Mouse (Mus musculus): Measurements from ENCODE around the gene Dnm3. TPM values are rescaled to one million over a fixed set of nuclear protein-coding genes. Genes with fewer than 3 reads are reported as not detected.
"Not testable (repeated sequence)": the region's sequence is repeated elsewhere in the genome, so short reads cannot be mapped to it uniquely, and the experiment has no call there.

Gene Dnm3
- total RNA-seq, 1 experiment from 2014 or later, result 1.5 TPM

DNA sequence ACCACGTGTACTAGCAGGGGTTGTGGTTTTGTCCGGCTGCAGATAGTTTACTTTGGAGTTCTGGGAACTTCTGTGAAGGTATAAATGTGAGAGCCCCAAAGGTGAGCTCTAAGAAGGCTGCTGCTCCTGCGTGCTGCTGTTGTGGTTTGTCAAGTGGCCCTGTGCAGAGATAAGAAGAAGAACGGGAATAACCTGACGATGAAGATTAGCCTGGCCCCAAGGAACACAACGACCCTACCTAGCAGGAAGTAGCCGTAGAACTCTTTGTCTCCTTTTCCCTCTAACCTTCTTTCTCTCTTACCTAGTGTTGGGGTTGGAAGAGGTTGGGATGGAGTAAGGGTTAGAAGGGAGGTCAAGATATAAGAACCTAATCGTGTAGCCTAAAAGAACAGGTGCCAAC, 33.0 kb downstream of the Dnm3 start:
- ATAC-seq (replicated peaks; ENCODE audit: insufficient number of reproducible peaks, low FRiP score, low TSS enrichment, poor library complexity, severe bottlenecking), result no peak

DNA sequence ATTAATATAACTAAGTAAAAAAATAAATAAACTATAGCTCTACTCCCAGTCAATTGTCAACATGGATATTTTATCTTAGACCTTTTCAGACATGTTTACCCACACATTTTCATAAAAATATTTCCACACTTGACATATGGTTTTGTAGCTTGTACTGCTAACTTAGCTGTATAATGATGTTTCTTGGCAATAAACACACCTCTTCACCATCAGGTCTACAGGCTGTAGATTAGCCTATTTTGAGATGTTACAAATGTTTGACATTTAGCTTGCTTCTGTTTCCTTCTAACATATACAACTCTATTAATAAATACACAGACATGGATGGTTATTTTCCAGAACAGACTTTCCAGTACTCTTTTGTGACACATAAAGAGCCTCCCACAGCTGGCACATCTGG, 38.3 kb downstream of the Dnm3 start:
- no peak for ATAC-seq (replicated peaks; ENCODE audit: insufficient number of reproducible peaks, low FRiP score, low TSS enrichment, poor library complexity, severe bottlenecking)

DNA sequence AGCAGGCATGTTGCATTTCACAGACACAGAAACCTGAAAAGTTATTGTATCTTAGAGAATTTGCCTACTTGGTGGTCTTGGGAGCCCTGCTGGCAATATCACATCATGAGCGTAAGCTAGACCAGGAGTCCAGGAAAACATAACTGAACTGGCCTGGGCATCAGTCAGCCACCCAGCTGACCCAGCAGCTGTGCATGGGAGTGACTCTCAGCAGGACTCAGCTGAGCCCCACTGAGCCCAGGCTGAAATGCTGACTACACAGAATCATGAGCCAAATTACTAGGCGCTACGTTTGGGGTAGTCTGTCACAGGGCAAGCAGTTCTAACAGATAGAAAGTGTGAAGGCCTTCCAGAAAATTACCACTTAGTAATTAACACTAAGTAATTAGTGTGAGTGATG, 41.2 kb downstream of the Dnm3 start:
- ATAC-seq (replicated peaks; ENCODE audit: insufficient number of reproducible peaks, low FRiP score, low TSS enrichment, poor library complexity, severe bottlenecking), result no peak

DNA sequence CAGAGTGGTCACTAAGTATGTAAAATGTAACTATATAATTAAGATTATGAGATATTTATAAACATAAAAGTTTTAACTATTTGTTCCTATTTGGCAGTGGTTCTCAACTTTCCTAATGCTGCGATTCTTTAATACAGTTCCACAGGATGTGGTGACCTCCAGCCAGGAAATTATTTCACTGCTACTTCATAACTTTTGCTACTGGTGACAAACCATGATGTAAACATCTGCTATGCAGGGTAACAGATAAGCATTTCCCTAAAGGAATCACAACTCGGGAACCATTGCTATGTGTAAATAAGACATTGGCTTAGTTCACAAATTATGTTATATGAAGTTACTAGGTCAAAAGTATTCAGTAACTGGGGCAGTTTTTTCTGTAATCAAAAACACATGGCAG, 48.9 kb downstream of the Dnm3 start:
- no peak for ATAC-seq (replicated peaks; ENCODE audit: insufficient number of reproducible peaks, low FRiP score, low TSS enrichment, poor library complexity, severe bottlenecking)

GRCm38 (mm10) chr1:162425930-162426478, 51.8 kb downstream of the Dnm3 start:
- ATAC-seq (replicated peaks; ENCODE audit: insufficient number of reproducible peaks, low FRiP score, low TSS enrichment, poor library complexity, severe bottlenecking), result no peak

GRCm38 (mm10) chr1:162422826-162423225, 55.0 kb downstream of the Dnm3 start:
- no peak for ATAC-seq (replicated peaks; ENCODE audit: insufficient number of reproducible peaks, low FRiP score, low TSS enrichment, poor library complexity, severe bottlenecking)

DNA sequence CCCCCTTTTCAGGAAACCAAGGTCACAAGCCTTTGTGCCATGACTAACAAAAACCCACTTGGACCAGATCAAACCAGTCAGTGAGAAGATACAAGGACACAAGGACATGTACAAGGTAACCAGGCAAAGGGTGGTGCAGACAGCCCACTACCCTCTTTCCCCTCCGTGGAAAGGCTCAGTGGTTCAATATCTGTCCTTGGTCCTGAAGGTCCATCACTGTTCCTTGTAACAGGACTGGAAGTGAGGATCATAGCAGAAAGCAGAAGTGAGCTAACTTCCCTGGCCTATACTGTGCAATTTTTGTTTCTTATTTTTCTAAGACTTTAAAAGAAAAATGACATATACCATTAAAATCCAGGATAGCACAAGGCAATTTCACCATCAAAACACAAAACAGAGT, 64.0 kb downstream of the Dnm3 start:
- ATAC-seq (replicated peaks; ENCODE audit: insufficient number of reproducible peaks, low FRiP score, low TSS enrichment, poor library complexity, severe bottlenecking), result no peak

DNA sequence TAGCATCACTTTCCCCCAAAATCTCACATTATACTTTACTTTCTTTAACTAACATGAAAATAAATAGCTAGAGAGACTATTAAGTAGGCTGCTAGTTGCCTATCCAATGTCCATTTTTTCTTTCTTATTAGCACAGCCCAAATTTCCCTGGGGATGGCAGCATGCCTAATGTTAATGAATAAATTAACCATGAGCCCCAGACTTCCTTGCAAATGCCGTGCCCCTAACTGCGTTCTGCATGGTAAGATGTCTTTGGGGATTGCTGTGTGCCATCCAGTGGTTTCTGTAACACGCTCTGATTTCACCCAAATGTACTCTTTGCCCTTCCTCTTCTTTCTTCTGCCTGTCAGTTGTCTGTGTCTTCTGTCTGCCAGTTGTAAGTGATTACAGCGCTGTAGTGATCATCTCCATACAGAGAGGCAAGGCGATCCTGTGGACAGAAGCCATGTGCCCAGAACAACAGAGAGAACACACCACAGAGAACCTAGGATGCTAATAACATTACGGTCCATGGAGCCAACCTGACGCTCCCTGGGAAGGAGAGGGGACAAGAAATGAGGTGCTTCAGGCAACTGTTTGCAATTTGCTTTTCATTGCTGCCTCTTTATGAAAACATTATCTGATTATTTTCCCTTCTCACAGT, 64.9 kb downstream of the Dnm3 start:
- ATAC-seq (replicated peaks; ENCODE audit: insufficient number of reproducible peaks, low FRiP score, low TSS enrichment, poor library complexity, severe bottlenecking), result no peak

DNA sequence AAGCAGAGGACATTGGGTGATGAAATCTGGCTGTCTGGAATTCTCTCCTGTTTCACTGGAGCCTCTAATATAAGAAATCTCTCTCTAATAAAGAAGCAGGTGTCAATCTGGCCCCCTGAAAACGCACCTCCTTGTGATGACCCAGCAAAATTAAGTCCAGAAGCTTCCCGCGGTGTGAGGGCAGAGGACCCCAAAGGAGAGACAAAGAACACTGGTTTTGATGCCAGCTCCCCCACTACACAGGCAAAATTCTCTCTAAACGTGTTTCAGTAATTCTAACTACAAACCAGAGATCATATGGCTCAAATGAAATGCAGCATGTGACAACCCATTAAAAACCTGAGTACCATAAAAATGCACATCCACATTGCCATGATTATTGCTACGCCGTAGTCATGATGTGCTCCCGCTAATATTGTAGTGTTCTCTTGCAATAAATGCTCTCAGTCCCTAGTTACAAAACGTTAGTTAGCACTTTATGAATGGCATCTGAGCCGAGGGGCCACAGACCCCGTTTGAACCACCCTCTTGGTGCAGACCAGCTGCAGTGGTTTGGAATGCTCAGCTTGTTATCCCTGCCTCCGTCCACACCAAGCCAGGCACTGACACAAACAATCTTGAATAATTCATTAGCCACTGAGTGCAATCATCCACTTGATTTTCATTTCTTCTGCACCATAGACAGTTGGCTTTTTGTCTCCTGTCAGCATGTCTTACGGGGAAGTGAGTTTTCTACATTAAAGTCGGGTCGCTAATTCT, 67.4 kb downstream of the Dnm3 start:
- ATAC-seq (replicated peaks; ENCODE audit: insufficient number of reproducible peaks, low FRiP score, low TSS enrichment, poor library complexity, severe bottlenecking), result no peak

DNA sequence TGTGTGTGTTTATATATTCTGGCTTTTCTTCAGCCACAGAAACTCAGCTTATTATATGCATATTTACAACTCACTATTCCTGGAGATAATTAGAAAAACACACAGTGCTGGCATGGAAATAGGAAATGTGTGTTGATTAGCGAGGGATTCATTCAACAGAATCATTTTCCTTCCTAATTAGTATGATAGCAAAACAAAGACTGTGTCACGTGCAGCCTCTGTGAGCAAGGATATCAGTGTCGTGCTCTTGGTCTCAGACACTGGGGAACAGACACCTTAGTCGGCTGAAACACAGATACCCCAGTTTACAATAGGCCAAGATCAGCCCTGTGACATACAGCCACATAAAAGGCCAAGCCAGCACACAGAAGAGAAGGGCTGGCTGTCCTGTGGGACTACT, 83.3 kb downstream of the Dnm3 start:
- ATAC-seq (replicated peaks; ENCODE audit: insufficient number of reproducible peaks, low FRiP score, low TSS enrichment, poor library complexity, severe bottlenecking), result no peak

GRCm38 (mm10) chr1:162388442-162389165, 89.2 kb downstream of the Dnm3 start:
- ATAC-seq (replicated peaks; ENCODE audit: insufficient number of reproducible peaks, low FRiP score, low TSS enrichment, poor library complexity, severe bottlenecking), result no peak

DNA sequence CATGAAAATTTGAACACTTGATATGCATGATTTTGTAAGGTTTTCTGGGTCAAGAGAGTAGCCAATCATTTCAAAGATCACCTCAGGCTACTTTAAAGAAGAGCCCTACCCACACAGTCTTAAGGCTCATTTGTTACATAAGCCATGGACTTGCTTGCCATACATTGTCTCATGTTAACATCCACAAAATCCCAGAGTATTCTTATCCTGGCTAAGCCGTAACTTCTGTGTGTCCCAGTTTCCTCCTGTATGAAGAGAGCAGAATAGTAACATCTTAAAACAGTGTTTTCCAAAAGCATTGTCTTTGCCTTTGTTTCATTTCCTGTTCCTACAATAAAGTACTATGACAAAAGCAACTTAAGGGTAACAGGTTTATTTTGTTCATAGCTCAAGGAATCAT, 104.8 kb downstream of the Dnm3 start:
- ATAC-seq (replicated peaks; ENCODE audit: insufficient number of reproducible peaks, low FRiP score, low TSS enrichment, poor library complexity, severe bottlenecking), result not testable (repeated sequence)

- no peak for ATAC-seq (replicated peaks; ENCODE audit: insufficient number of reproducible peaks, low FRiP score, low TSS enrichment, poor library complexity, severe bottlenecking)
Observed at GRCm38 (mm10) chr1:162369726-162370125, 108.1 kb downstream of the Dnm3 start.

DNA sequence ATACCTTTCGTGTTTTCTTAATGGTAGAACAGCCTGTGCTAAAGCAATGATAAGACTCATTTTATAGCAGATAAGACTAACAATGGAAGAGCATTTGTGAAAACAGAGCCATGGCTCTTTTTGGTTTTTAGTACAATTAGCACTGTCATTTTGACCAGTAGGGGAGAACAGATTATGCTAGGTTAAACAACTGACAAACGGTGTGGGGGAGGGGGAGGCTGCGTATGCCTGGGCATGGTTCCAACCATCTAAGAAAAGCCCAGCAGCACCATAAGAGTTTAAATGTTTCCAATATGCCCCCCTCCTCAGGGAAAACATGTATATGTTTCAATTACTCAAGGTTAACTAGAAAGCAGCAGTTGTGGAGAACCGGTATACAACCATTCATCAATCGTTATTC, 115.9 kb downstream of the Dnm3 start:
- no peak for ATAC-seq (replicated peaks; ENCODE audit: insufficient number of reproducible peaks, low FRiP score, low TSS enrichment, poor library complexity, severe bottlenecking)

GRCm38 (mm10) chr1:162359270-162359669, 118.6 kb downstream of the Dnm3 start:
- ATAC-seq (replicated peaks; ENCODE audit: insufficient number of reproducible peaks, low FRiP score, low TSS enrichment, poor library complexity, severe bottlenecking), result no peak

DNA sequence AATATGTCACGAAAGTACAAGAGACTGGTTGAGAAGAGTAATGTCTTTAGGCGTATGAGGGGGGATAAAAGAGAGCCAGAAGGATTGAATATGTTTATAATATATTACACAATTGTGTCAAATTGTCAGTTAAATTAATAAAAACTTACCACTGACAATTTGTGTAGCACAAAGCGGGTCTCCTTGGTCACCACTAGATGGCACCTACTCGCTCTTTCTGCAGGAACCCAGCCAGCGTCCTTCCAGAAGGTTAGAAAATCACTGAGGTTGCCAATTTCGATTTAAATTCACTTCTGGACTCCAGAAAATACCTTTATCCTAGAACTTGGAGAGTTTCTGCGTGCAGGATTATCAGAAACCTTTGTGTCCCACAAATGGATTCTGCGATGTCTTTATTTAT, 119.8 kb downstream of the Dnm3 start:
- ATAC-seq (replicated peaks; ENCODE audit: insufficient number of reproducible peaks, low FRiP score, low TSS enrichment, poor library complexity, severe bottlenecking), result no peak

DNA sequence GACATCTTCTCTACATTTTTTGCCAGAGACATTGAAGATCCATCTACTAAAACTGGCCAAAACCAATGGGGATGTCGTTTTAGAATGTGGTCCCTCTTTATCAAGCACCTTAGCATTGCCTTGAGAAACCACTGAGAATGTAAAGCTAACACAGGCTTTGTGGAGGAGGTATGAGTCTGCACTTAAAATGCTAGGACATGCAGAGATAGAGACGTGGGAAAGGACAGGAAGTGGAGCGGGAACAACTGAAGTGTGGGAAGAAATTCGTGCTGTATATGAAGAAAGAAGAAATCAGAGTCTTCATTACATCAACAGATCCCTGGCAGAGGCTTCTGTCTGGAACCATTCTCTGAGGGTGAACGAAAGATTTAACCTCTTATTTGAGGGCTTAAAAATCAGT, 121.4 kb downstream of the Dnm3 start:
- no peak for ATAC-seq (replicated peaks; ENCODE audit: insufficient number of reproducible peaks, low FRiP score, low TSS enrichment, poor library complexity, severe bottlenecking)

- no peak for ATAC-seq (replicated peaks; ENCODE audit: insufficient number of reproducible peaks, low FRiP score, low TSS enrichment, poor library complexity, severe bottlenecking)
Observed at GRCm38 (mm10) chr1:162354780-162355179, 123.1 kb downstream of the Dnm3 start.

DNA sequence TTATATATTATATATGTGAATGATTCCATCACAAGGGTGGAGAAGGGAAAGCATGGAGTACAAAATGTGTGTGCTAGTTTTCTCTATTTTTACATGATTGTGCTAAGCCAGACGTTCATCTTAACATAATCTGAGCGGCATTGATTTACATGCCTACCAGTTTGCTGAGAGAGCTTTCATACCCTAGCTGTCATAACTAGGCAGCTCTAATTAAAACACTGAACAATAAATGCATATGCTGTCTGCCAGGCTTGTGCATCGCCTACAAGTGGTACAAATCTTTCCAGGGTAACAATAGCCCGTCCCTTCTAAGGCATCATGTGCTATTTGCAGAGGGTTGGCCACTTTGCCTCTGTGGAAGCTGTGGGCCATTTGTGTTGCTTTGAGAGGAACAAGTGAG, 124.0 kb downstream of the Dnm3 start:
- no peak for ATAC-seq (replicated peaks; ENCODE audit: insufficient number of reproducible peaks, low FRiP score, low TSS enrichment, poor library complexity, severe bottlenecking)

GRCm38 (mm10) chr1:162349306-162349705, 128.5 kb downstream of the Dnm3 start:
- ATAC-seq (replicated peaks; ENCODE audit: insufficient number of reproducible peaks, low FRiP score, low TSS enrichment, poor library complexity, severe bottlenecking), result no peak
